In genomic region chr11:63926901-63927300, GRCm38 (mm10) we compare ENCODE assay signal across 18 mouse cellular contexts. TPM values are rescaled to one million over a fixed set of nuclear protein-coding genes. Genes with fewer than 3 reads are reported as not detected.
A peak's percentile ranks its signal among the peaks of the same experiment; 100 is the strongest.
DNase-seq lines count a peak whose midpoint lies in the region; ATAC-seq lines count a peak whose summit lies in the region.
"Had no signal": no experiment of that assay in that cellular context is flagged by ENCODE, and none has a peak within 500 bp of the region (broad histone marks: within the 10 kb centered on the region; RNA-seq: fewer than 3 reads in every experiment).

No protein-coding gene starts in this region.

- peak; percentile 28 for ATAC-seq in megakaryocyte-erythroid progenitor cell, adult 5-6 weeks (replicated peaks; ENCODE audit: low FRiP score, low TSS enrichment, poor library complexity, severe bottlenecking)
- ATAC-seq: forebrain, embryonic 14.5 days; hindbrain, embryonic 16.5 days had no signal

- peak; percentile 12 for DNase-seq in testis, postnatal 14 days (ENCODE audit: low spot score)
- DNase-seq in testis, postnatal 10 days (ENCODE audit: low spot score) = no peak
- DNase-seq in ES-CJ7 (ENCODE audit: low read depth, low spot score) = peak; percentile 85
- DNase-seq in embryo, embryonic 10 days (ENCODE audit: low spot score) = no peak
- DNase-seq in gastrocnemius, postnatal 4 days (ENCODE audit: low spot score in 2 of 2) = no peak
- DNase-seq: adrenal gland, adult 2 months; adrenal gland, postnatal 25 days; cerebellum, adult 18-20 months; cerebellum, postnatal 10 days; embryo, embryonic 11 days; gastrocnemius, adult 2 months; gastrocnemius, postnatal 25 days; heart, adult 11 months; heart, postnatal 36 days had no signal

RNA-seq across cellular contexts. Expression of gene Hs3st3b1, which starts 4.8 kb away (rescaled TPM):
- 0.22 TPM in 1 of 2 replicates, not detected in the other for total RNA-seq in megakaryocyte-erythroid progenitor cell, adult 5-6 weeks (2014; fragmentation: Nextera tagmentation)
- 0.19 and 0.80 TPM in 2 replicates for total RNA-seq in megakaryocyte-erythroid progenitor cell, adult 5-6 weeks (2017)
- total RNA-seq in gastrocnemius, postnatal 4 days (2021) = 1 to 10 TPM in 1 of 2 experiments, under 1 TPM in 1; 0.96 to 1.8 TPM
- total RNA-seq: MEL had no signal

Comparison
In these comparisons a context has a peak if more than half of its experiments do, and no peak if none do; other contexts are left out.
1. DNase-seq: peak in testis, postnatal 14 days (single experiment) and ES-CJ7 (single experiment); none in testis, postnatal 10 days (single experiment), embryo, embryonic 10 days (single experiment) and gastrocnemius, postnatal 4 days (0 of 2).